Mouse (Mus musculus) T-helper 17 cell (primary cell): ENCODE measurements at regions not wholly inside any gene's neighbourhood (a gene's known extent, or its start where the extent isn't known, plus 50 kb on each side); places are given as distances from the start of the nearest gene placed in this dataset.

Experiments
- in situ Hi-C, 2 experiments: fragments of 300-600 bp; cut with MboI, MseI; formaldehyde crosslinking; loops; 1 replicate in 1 of 2; 2 replicates in 1 of 2; pipeline ENCODE4 v1.15.1; 2025; ENCODE audit warnings: high pct_unique_total_duplicates in 2 of 2

GRCm38 (mm10) chr4:153227680-153228420 is 254.8 kb downstream of the Ajap1 start:
- in situ Hi-C loops: no loop called here

GRCm38 (mm10) chr4:153224618-153225177 is 257.9 kb downstream of the Ajap1 start:
- in situ Hi-C loops: no loop called here

- in situ Hi-C loops: no loop called here
Measured at GRCm38 (mm10) chr4:153223019-153223418, 259.6 kb downstream of the Ajap1 start.

GRCm38 (mm10) chr4:153220485-153220884 is 262.1 kb downstream of the Ajap1 start:
- in situ Hi-C loops: no loop called here

GRCm38 (mm10) chr4:153220074-153220473 is 262.5 kb downstream of the Ajap1 start:
- in situ Hi-C loops: no loop called here

GRCm38 (mm10) chr4:153217541-153217980 is 265.1 kb downstream of the Ajap1 start:
- in situ Hi-C loops: no loop called here

- in situ Hi-C loops: no loop called here
Measured at GRCm38 (mm10) chr4:153212095-153212494, 270.5 kb downstream of the Ajap1 start.

- in situ Hi-C loops: loop anchor here in 1 of 2 experiments (10.0 kb wide), 1 partner anchor 1324 kb away; no protein-coding TSS in a partner anchor
Measured at GRCm38 (mm10) chr4:153208822-153209221, 273.8 kb downstream of the Ajap1 start.

- in situ Hi-C loops: loop anchor here in 1 of 2 experiments (10.0 kb wide), 1 partner anchor 1323 kb away; no protein-coding TSS in a partner anchor
Measured at GRCm38 (mm10) chr4:153208215-153208614, 274.4 kb downstream of the Ajap1 start.

- in situ Hi-C loops: loop anchor here in 1 of 2 experiments (10.0 kb wide), 1 partner anchor 1323 kb away; no protein-coding TSS in a partner anchor
Measured at GRCm38 (mm10) chr4:153207578-153208102, 275.0 kb downstream of the Ajap1 start.

GRCm38 (mm10) chr4:153206789-153207457 is 275.7 kb downstream of the Ajap1 start:
- in situ Hi-C loops: loop anchor here in 1 of 2 experiments (10.0 kb wide), 1 partner anchor 1322 kb away; no protein-coding TSS in a partner anchor

GRCm38 (mm10) chr4:153204764-153205163 is 277.8 kb downstream of the Ajap1 start:
- in situ Hi-C loops: loop anchor here in 1 of 2 experiments (10.0 kb wide), 1 partner anchor 1320 kb away; no protein-coding TSS in a partner anchor

GRCm38 (mm10) chr4:153200799-153201770 is 281.5 kb downstream of the Ajap1 start:
- in situ Hi-C loops: loop anchor here in 1 of 2 experiments (10.0 kb wide), 1 partner anchor 1316 kb away; no protein-coding TSS in a partner anchor

GRCm38 (mm10) chr4:153189485-153189884 is 293.1 kb downstream of the Ajap1 start:
- in situ Hi-C loops: no loop called here

GRCm38 (mm10) chr4:153188504-153189031 is 294.0 kb downstream of the Ajap1 start:
- in situ Hi-C loops: no loop called here

- in situ Hi-C loops: no loop called here
Measured at GRCm38 (mm10) chr4:153187959-153188503, 294.6 kb downstream of the Ajap1 start.

- in situ Hi-C loops: no loop called here
Measured at GRCm38 (mm10) chr4:153177496-153177895, 305.1 kb downstream of the Ajap1 start.

GRCm38 (mm10) chr4:153175660-153176059 is 307.0 kb downstream of the Ajap1 start:
- in situ Hi-C loops: no loop called here

GRCm38 (mm10) chr4:153175077-153175476 is 307.5 kb downstream of the Ajap1 start:
- in situ Hi-C loops: no loop called here

GRCm38 (mm10) chr4:153169991-153170390 is 312.6 kb downstream of the Ajap1 start:
- in situ Hi-C loops: no loop called here
